Mouse (Mus musculus) CH12.LX (cell line): Measurements from ENCODE around the gene Ltb. TPM values are rescaled to one million over a fixed set of nuclear protein-coding genes. Genes with fewer than 3 reads are reported as not detected.

Source experiments
- DNase-seq: peaks from one replicate; pipeline ENCODE4 v3.0.0-alpha.2; 2013; ENCODE audit errors: extremely low read depth
- H3K27ac ChIP-seq: 2 replicates; pipeline ENCODE4 v1.5.1; 2012; ENCODE audit warnings: low read depth, mild to moderate bottlenecking, control low read depth, moderate library complexity; ENCODE audit not compliant: insufficient read depth
- H3K27me3 ChIP-seq: replicated peaks from 2 replicates; pipeline ENCODE3; 2012; ENCODE audit warnings: inconsistent platforms
- H3K36me3 ChIP-seq, 2 experiments: replicated peaks in 1 of 2; 2 replicates each; pipeline versions ENCODE3 to v1.6.1; 2012; ENCODE audit warnings: inconsistent platforms in 1 of 2, low read length in 1 of 2, mild to moderate bottlenecking in 1 of 2, mixed read lengths in 1 of 2, moderate library complexity in 1 of 2; ENCODE audit not compliant: control insufficient read depth in 1 of 2, insufficient read depth in 1 of 2
- H3K4me1 ChIP-seq, 2 experiments: 2 replicates each; pipeline ENCODE4 v1.6.1; 2012; ENCODE audit warnings: inconsistent platforms in 1 of 2, moderate library complexity in 1 of 2; ENCODE audit not compliant: insufficient read depth in 2 of 2, control insufficient read depth in 1 of 2
- H3K4me2 ChIP-seq: 2 replicates; pipeline ENCODE4 v1.6.1; 2012; ENCODE audit warnings: low read depth, mild to moderate bottlenecking, control low read depth; ENCODE audit not compliant: poor library complexity, insufficient read depth, severe bottlenecking
- H3K4me3 ChIP-seq, 3 experiments: fragments of 150-350 bp in 1 of 3; sonication (generic) in 1 of 3; replicated peaks in 1 of 3; 2 replicates each; pipeline versions ENCODE3 to v1.5.1; 2011 to 2012; ENCODE audit warnings: low read depth in 2 of 3, low read length in 2 of 3, mild to moderate bottlenecking in 2 of 3, moderate library complexity in 2 of 3, control low read depth in 1 of 3, improper control_type of control experiment in 1 of 3, inconsistent platforms in 1 of 3, mixed read lengths in 1 of 3; ENCODE audit not compliant: poor library complexity in 1 of 3
- H3K79me2 ChIP-seq: replicated peaks from 2 replicates; pipeline ENCODE4 v1.6.1; 2012; ENCODE audit warnings: mild to moderate bottlenecking, moderate library complexity; ENCODE audit not compliant: control insufficient read depth, poor library complexity, insufficient read depth, severe bottlenecking; ENCODE audit errors: extremely low read depth
- H3K9ac ChIP-seq: 2 replicates; pipeline ENCODE4 v1.6.1; 2012; ENCODE audit warnings: low read depth, mild to moderate bottlenecking, control low read depth, moderate library complexity; ENCODE audit not compliant: insufficient read depth
- H3K9me3 ChIP-seq: replicated peaks from 2 replicates; pipeline ENCODE3; 2012; ENCODE audit warnings: low read length, inconsistent platforms, mixed read lengths
- BHLHE40 ChIP-seq: IDR thresholded peaks from 2 replicates; pipeline ENCODE4 v1.6.1; 2011; ENCODE audit warnings: mild to moderate bottlenecking, low read depth, low read length, improper control_type of control experiment
- CHD2 ChIP-seq: IDR thresholded peaks from 2 replicates; pipeline ENCODE4 v1.6.1; 2011; ENCODE audit warnings: low read length, improper control_type of control experiment
- EP300 ChIP-seq: IDR thresholded peaks from 2 replicates; pipeline ENCODE4 v1.6.1; 2011; ENCODE audit warnings: low read length, improper control_type of control experiment
- ETS1 ChIP-seq: conservative IDR thresholded peaks from 2 replicates; pipeline ENCODE4 v1.6.1; 2012; ENCODE audit warnings: low read depth, mild to moderate bottlenecking, inconsistent platforms, low read length, improper control_type of control experiment, moderate library complexity
- GABPA ChIP-seq: IDR thresholded peaks from 2 replicates; pipeline ENCODE4 v1.6.1; 2012; ENCODE audit warnings: low read depth, low read length, improper control_type of control experiment, inconsistent platforms; ENCODE audit not compliant: insufficient replicate concordance
- IRF4 ChIP-seq: IDR thresholded peaks from 2 replicates; pipeline ENCODE4 v1.6.1; 2014; ENCODE audit warnings: low read depth, mild to moderate bottlenecking, inconsistent platforms, low read length, improper control_type of control experiment
- MAFK ChIP-seq: IDR thresholded peaks from 2 replicates; pipeline ENCODE4 v1.6.1; 2011; ENCODE audit warnings: low read length, improper control_type of control experiment; ENCODE audit not compliant: insufficient replicate concordance
- MAX ChIP-seq: IDR thresholded peaks from 2 replicates; pipeline ENCODE4 v1.6.1; 2011; ENCODE audit warnings: low read length, improper control_type of control experiment
- MAZ ChIP-seq: IDR thresholded peaks from 2 replicates; pipeline ENCODE4 v1.6.1; 2012; ENCODE audit warnings: low read depth, mild to moderate bottlenecking, inconsistent platforms, low read length, improper control_type of control experiment, moderate library complexity
- MEF2A ChIP-seq: IDR thresholded peaks from 2 replicates; pipeline ENCODE4 v1.6.1; 2014; ENCODE audit warnings: low read depth, mild to moderate bottlenecking, inconsistent platforms, low read length, improper control_type of control experiment, borderline replicate concordance
- NELFE ChIP-seq: IDR thresholded peaks from 2 replicates; pipeline ENCODE4 v1.6.1; 2011; ENCODE audit warnings: low read depth, low read length, improper control_type of control experiment
- POLR2A ChIP-seq: IDR thresholded peaks from 2 replicates; pipeline ENCODE4 v1.6.1; 2011; ENCODE audit warnings: low read depth, mild to moderate bottlenecking, improper control_type of control experiment, low read length
- POLR2AphosphoS2 ChIP-seq: IDR thresholded peaks from 2 replicates; pipeline ENCODE4 v1.6.1; 2011; ENCODE audit warnings: low read depth, low read length, improper control_type of control experiment
- SMC3 ChIP-seq: IDR thresholded peaks from 2 replicates; pipeline ENCODE4 v1.6.1; 2011; ENCODE audit warnings: low read depth, low read length, improper control_type of control experiment
- TCF12 ChIP-seq: IDR thresholded peaks from 2 replicates; pipeline ENCODE4 v1.6.1; 2014; ENCODE audit warnings: low read depth, mild to moderate bottlenecking, inconsistent platforms, low read length, improper control_type of control experiment
- UBTF ChIP-seq: IDR thresholded peaks from 2 replicates; pipeline ENCODE4 v1.6.1; 2012; ENCODE audit warnings: low read depth, mild to moderate bottlenecking, inconsistent platforms, low read length, improper control_type of control experiment, moderate library complexity
- USF1 ChIP-seq: IDR thresholded peaks from 2 replicates; pipeline ENCODE4 v1.6.1; 2014; ENCODE audit warnings: low read depth, mild to moderate bottlenecking, inconsistent platforms, low read length, improper control_type of control experiment
- ZC3H11A ChIP-seq: IDR thresholded peaks from 2 replicates; pipeline ENCODE4 v1.6.1; 2012; ENCODE audit warnings: low read depth, mild to moderate bottlenecking, inconsistent platforms, low read length, improper control_type of control experiment
- ZKSCAN1 ChIP-seq: IDR thresholded peaks from 2 replicates; pipeline ENCODE4 v1.6.1; 2012; ENCODE audit warnings: low read depth, inconsistent platforms, low read length, improper control_type of control experiment, borderline replicate concordance
- dilution Hi-C: fragments of 300-500 bp; cut with MboI; formaldehyde crosslinking; loops from 2 replicates; pipeline ENCODE4 v1.14.3; 2020; ENCODE audit warnings: low sequenced_read_pairs; ENCODE audit not compliant: extremely low pct_unique_long_range_greater_than_20kb, extremely low pct_ligation_motif_present
- in situ Hi-C: fragments of 300-500 bp; cut with MboI; formaldehyde crosslinking; loops from 3 replicates; pipeline ENCODE4 v1.14.3; 2019; ENCODE audit warnings: low sequenced_read_pairs, low pct_ligation_motif_present, low pct_unique_long_range_greater_than_20kb, mixed read lengths
- polyA plus RNA-seq: library from polyadenylated mRNA; unstranded; fragments of >175 nt; gene quantifications from 2 replicates; pipeline ENCODE4 v1.2.1, GENCODE M21; 2012; ENCODE audit warnings: low read depth; ENCODE audit not compliant: insufficient read length
- total RNA-seq, 2 experiments: library from RNA; depleted of rRNA; stranded (reverse); fragments of 300-350 nt in 1 of 2; fragments of >200 nt in 1 of 2; gene quantifications; 2 replicates each; pipeline ENCODE4 v1.2.3; 2012 to 2014

The Ltb gene
- total and polyA plus RNA-seq, 3 experiments, result 150 to 263 (median 234) TPM

- Histone ChIP-seq H3K79me2 (no peaks in the 10 kb centered on the region), H3K9me3 (no peaks in the 10 kb centered on the region), H3K36me3 (peaks cover 25 to 36% of the 10 kb centered on the region in 2 experiments), H3K4me3 (no peak overlapping the region), H3K27me3 (no peaks in the 10 kb centered on the region), H3K4me1 (peaks cover 30 to 75% of the 10 kb centered on the region in 2 experiments), H3K27ac (peak overlapping the region; percentile 92), H3K9ac (peak overlapping the region; percentile 41; the same call in 1 of the 2 replicates), H3K4me2 (peak overlapping the region; percentile 87)
- in situ Hi-C loops, result no loop called here
- TF ChIP-seq IRF4 (no peak; the same call in 1 of the 2 replicates), BHLHE40 (peak; percentile 26; the same call in 1 of the 2 replicates), ETS1 (peak; percentile 62), SMC3 (no peak), NELFE (no peak), POLR2AphosphoS2 (no peak), MAFK (peak; percentile 46; the same call in 1 of the 2 replicates), MEF2A (peak; percentile 81; the same call in 1 of the 2 replicates), POLR2A (peak; percentile 3; the same call in 1 of the 2 replicates), MAX (0 out of 2 replicates have a peak, but pooled peaks have one; percentile 10), ZKSCAN1 (no peak), UBTF (0 out of 2 replicates have a peak, but pooled peaks have one; percentile 9), GABPA (no peak), TCF12 (peak; percentile 44; the same call in 1 of the 2 replicates), MAZ (peak; percentile 73; the same call in 1 of the 2 replicates)
- dilution Hi-C loops, result no loop called here
- DNase-seq, result peak; percentile 76
Observed at GRCm38 (mm10) chr17:35219601-35220041, 25.4 kb downstream of the Ltb start.

GRCm38 (mm10) chr17:35220156-35220952 lies 26.1 kb downstream of the Ltb start, which contains the start of gene Gm16181:
Gene Gm16181, plus strand, starts transcription at chr17:35220834.
- dilution Hi-C loops (no loop called here), in situ Hi-C loops (no loop called here)
- Histone ChIP-seq H3K4me3 (no peak within 1 kb of the TSS), H3K36me3 (peaks cover 29 to 42% of the 10 kb centered on the region in 2 experiments), H3K9me3 (no peaks in the 10 kb centered on the region), H3K9ac (no peak within 1 kb of the TSS), H3K27ac (peak within 1 kb of the TSS; percentile 92), H3K79me2 (no peaks in the 10 kb centered on the region; the same call in none of the 2 replicates), H3K27me3 (no peaks in the 10 kb centered on the region), H3K4me1 (peaks cover 27 to 74% of the 10 kb centered on the region in 2 experiments), H3K4me2 (peak within 1 kb of the TSS; percentile 43)
- DNase-seq, result no peak
- TF ChIP-seq IRF4 (no peak), MAZ (no peak), USF1 (no peak), CHD2 (peak; percentile 25; the same call in 1 of the 2 replicates), MEF2A (no peak), ZC3H11A (no peak), EP300 (peak; percentile 42; the same call in 1 of the 2 replicates)
